Comparison of ENCODE assay signal across 15 mouse cellular contexts in the genomic region with DNA sequence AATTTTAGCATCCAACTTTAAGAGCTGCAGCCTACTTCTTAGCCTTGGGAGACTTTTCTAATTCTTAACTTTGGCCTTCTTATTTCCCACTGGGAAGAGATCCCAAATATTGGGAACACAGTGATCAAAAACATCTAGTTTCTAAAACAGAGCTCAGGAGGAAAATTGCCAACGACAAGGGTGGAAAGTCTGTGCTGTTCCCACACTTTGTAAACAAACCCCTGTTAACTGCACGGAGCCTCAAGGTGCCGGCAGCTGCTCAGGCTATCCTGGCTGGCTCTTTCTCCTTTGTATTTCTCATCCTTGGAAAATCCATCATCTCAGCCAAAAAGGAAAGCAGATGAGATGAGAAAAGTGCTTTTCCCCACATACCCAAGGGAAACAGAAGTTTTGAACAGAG.
DNase-seq lines count a peak whose midpoint lies in the region; ATAC-seq and TF ChIP-seq lines count a peak whose summit lies in the region.
"Had no signal": no experiment of that assay in that cellular context is flagged by ENCODE, and none has a peak within 500 bp of the region (broad histone marks: within the 10 kb centered on the region; RNA-seq: fewer than 3 reads in every experiment).

No protein-coding gene starts in this region.

- 22% methylated on average over 3 of the region's 3 CpGs for WGBS in heart, adult 2 months
- WGBS in heart, embryonic 12.5 days = 35% methylated on average over 3 of the region's 3 CpGs
- 3% methylated on average over 3 of the region's 3 CpGs for WGBS in stomach, embryonic 16.5 days
- WGBS in stomach, postnatal 0 days = 7% methylated on average over 3 of the region's 3 CpGs

- ATAC-seq in heart, embryonic 12.5 days (ENCODE audit: insufficient number of reproducible peaks, low FRiP score) = no peak
- ATAC-seq in stomach, embryonic 16.5 days (ENCODE audit: insufficient read depth, low FRiP score) = peak; percentile 40; the same call in 1 of the 2 replicates
- ATAC-seq in stomach, postnatal 0 days (ENCODE audit: low FRiP score, low TSS enrichment) = no peak

- no peak overlapping the region for H3K4me3 ChIP-seq in heart, adult 2 months
- no peak overlapping the region for H3K4me3 ChIP-seq in heart, embryonic 12.5 days
- H3K4me3 ChIP-seq in stomach, embryonic 16.5 days (replicated peaks; ENCODE audit: low read length) = no peak overlapping the region
- no peak overlapping the region for H3K4me3 ChIP-seq in stomach, postnatal 0 days (ENCODE audit: low read depth, low read length)
- H3K4me3 ChIP-seq: neural tube, embryonic 15.5 days had no signal

- H3K27me3 ChIP-seq in heart, adult 2 months (ENCODE audit: control insufficient read depth, insufficient read depth, low read length) = no peaks in the 10 kb centered on the region
- 0 out of 2 replicates have a peak, but pooled peaks cover 3% of the 10 kb centered on the region for H3K27me3 ChIP-seq in heart, embryonic 12.5 days (replicated peaks)
- no peaks in the 10 kb centered on the region for H3K27me3 ChIP-seq in stomach, embryonic 16.5 days (ENCODE audit: control insufficient read depth, insufficient read depth, low read length)
- H3K27me3 ChIP-seq in stomach, postnatal 0 days (ENCODE audit: control insufficient read depth, insufficient read depth, low read length) = no peaks in the 10 kb centered on the region
- H3K27me3 ChIP-seq: neural tube, embryonic 15.5 days had no signal

- no peaks in the 10 kb centered on the region for H3K36me3 ChIP-seq in heart, adult 2 months (ENCODE audit: control insufficient read depth, insufficient read depth, low read length)
- H3K36me3 ChIP-seq in heart, embryonic 12.5 days = no peaks in the 10 kb centered on the region
- H3K36me3 ChIP-seq in stomach, embryonic 16.5 days (ENCODE audit: control insufficient read depth, insufficient read depth, low read length) = no peaks in the 10 kb centered on the region
- no peaks in the 10 kb centered on the region for H3K36me3 ChIP-seq in stomach, postnatal 0 days (ENCODE audit: control insufficient read depth, insufficient read depth, low read length)
- H3K36me3 ChIP-seq: neural tube, embryonic 15.5 days had no signal

- no peak overlapping the region for H3K4me2 ChIP-seq in heart, embryonic 12.5 days
- H3K4me2 ChIP-seq in stomach, embryonic 16.5 days (ENCODE audit: low read depth, low read length) = no peak overlapping the region
- H3K4me2 ChIP-seq in stomach, postnatal 0 days (replicated peaks; ENCODE audit: low read depth) = no peak overlapping the region
- H3K4me2 ChIP-seq: neural tube, embryonic 15.5 days had no signal

- H3K27ac ChIP-seq in heart, adult 2 months = peak overlapping the region; percentile 52
- H3K27ac ChIP-seq in heart, embryonic 12.5 days (ENCODE audit: poor library complexity, severe bottlenecking) = no peak overlapping the region
- H3K27ac ChIP-seq in stomach, embryonic 16.5 days (ENCODE audit: low read length) = no peak overlapping the region; the same call in 1 of the 2 replicates
- no peak overlapping the region for H3K27ac ChIP-seq in stomach, postnatal 0 days (replicated peaks)
- H3K27ac ChIP-seq: liver, embryonic 14.5 days; neural tube, embryonic 15.5 days had no signal

- no peak overlapping the region for H3K9ac ChIP-seq in heart, adult 2 months (ENCODE audit: low read depth, low read length)
- no peak overlapping the region for H3K9ac ChIP-seq in heart, embryonic 12.5 days
- H3K9ac ChIP-seq in stomach, embryonic 16.5 days (ENCODE audit: low read length) = no peak overlapping the region
- no peak overlapping the region for H3K9ac ChIP-seq in stomach, postnatal 0 days (ENCODE audit: low read length)
- H3K9ac ChIP-seq: liver, embryonic 14.5 days; neural tube, embryonic 15.5 days had no signal

- DNase-seq in heart, adult 2 months = peak; percentile 40 to 72
- no peak for DNase-seq in stomach, postnatal 0 days (ENCODE audit: low spot score)
- peak; percentile 37 to 38 for DNase-seq in heart, postnatal 36 days
- DNase-seq in skeletal muscle tissue, adult 2 months (ENCODE audit: low read depth, low spot score) = peak; percentile 88
- no peak for DNase-seq in embryo, embryonic 10 days (ENCODE audit: low spot score)
- no peak for DNase-seq in cerebellum, adult 9-10 months
- DNase-seq: adrenal gland, postnatal 36 days; cerebellum, postnatal 14 days; midbrain, embryonic 14.5 days; spleen, adult 18-20 months; thymus, postnatal 4 days had no signal

- H3K9me3 ChIP-seq in heart, embryonic 12.5 days (replicated peaks) = no peaks in the 10 kb centered on the region
- no peaks in the 10 kb centered on the region for H3K9me3 ChIP-seq in stomach, embryonic 16.5 days (replicated peaks; ENCODE audit: control insufficient read depth, low read length)
- H3K9me3 ChIP-seq in stomach, postnatal 0 days (ENCODE audit: control insufficient read depth, low read length) = no peaks in the 10 kb centered on the region
- H3K9me3 ChIP-seq: neural tube, embryonic 15.5 days had no signal

- peaks cover 3% of the 10 kb centered on the region for H3K4me1 ChIP-seq in heart, adult 2 months (ENCODE audit: control insufficient read depth, insufficient read depth, low read length)
- no peaks in the 10 kb centered on the region for H3K4me1 ChIP-seq in heart, embryonic 12.5 days (replicated peaks)
- H3K4me1 ChIP-seq in stomach, embryonic 16.5 days (ENCODE audit: control insufficient read depth, insufficient read depth, low read length) = peaks cover 3% of the 10 kb centered on the region; the same call in 1 of the 2 replicates
- no peaks in the 10 kb centered on the region for H3K4me1 ChIP-seq in stomach, postnatal 0 days (replicated peaks; ENCODE audit: control insufficient read depth, insufficient read depth)
- H3K4me1 ChIP-seq: neural tube, embryonic 15.5 days had no signal

- no peak for TF ChIP-seq CTCF in heart, adult 2 months (IDR thresholded peaks at IDR 0.05)
- TF ChIP-seq CTCF in stomach, postnatal 0 days (IDR thresholded peaks at IDR 0.05; ENCODE audit: low read depth) = no peak

- TF ChIP-seq POLR2A in heart, adult 2 months (IDR thresholded peaks at IDR 0.05; ENCODE audit: insufficient read depth, low read depth, low read length) = no peak

- H3K79me2 ChIP-seq in heart, adult 2 months (replicated peaks; ENCODE audit: control insufficient read depth, insufficient read depth, low read length) = no peaks in the 10 kb centered on the region

- intact Hi-C loops in heart, adult 2 months (cut with DNase I) = no loop called here
- intact Hi-C loops in heart, postnatal 36 days (cut with DNase I) = no loop called here

- peak; percentile 62; the same call in 1 of the 2 replicates for TF ChIP-seq EP300 in heart, adult 2 months (IDR thresholded peaks at IDR 0.05; ENCODE audit: insufficient read depth, low read depth, low read length)
- TF ChIP-seq EP300 in stomach, postnatal 0 days (optimal IDR thresholded peaks at IDR 0.05) = no peak

Comparison
In these comparisons a context has a peak if more than half of its experiments do, and no peak if none do; other contexts are left out.
1. DNase-seq: peak in heart, adult 2 months (2 of 2), heart, postnatal 36 days (2 of 2) and skeletal muscle tissue, adult 2 months (single experiment); none in stomach, postnatal 0 days (single experiment), embryo, embryonic 10 days (single experiment) and cerebellum, adult 9-10 months (single experiment).